Mouse (Mus musculus) embryonic facial prominence, embryonic 15.5 days (tissue): ENCODE measurements at regions not wholly inside any gene's neighbourhood (a gene's known extent, or its start where the extent isn't known, plus 50 kb on each side); places are given as distances from the start of the nearest gene placed in this dataset.

Experiments
- ATAC-seq: fragments of 200-750 bp; cut with Nextera tagmentation; 2 replicates; pipeline ENCODE4 v1.8.0; 2017; ENCODE audit warnings: low read depth, moderate TSS enrichment; ENCODE audit not compliant: insufficient number of reproducible peaks, low FRiP score, low TSS enrichment
- H3K27ac ChIP-seq: fragments of 300-500 bp; sonication (generic); replicated peaks from 2 replicates; pipeline ENCODE4 v1.5.1; 2015; ENCODE audit warnings: mild to moderate bottlenecking, inconsistent platforms
- H3K27me3 ChIP-seq: fragments of 300-500 bp; sonication (generic); 2 replicates; pipeline ENCODE4 v1.6.1; 2015; ENCODE audit warnings: inconsistent platforms
- H3K36me3 ChIP-seq: fragments of 300-500 bp; sonication (generic); 2 replicates; pipeline ENCODE4 v1.6.1; 2015; ENCODE audit warnings: mild to moderate bottlenecking, inconsistent platforms
- H3K4me1 ChIP-seq: fragments of 300-500 bp; sonication (generic); 2 replicates; pipeline ENCODE4 v1.6.1; 2015; ENCODE audit warnings: inconsistent platforms
- H3K4me2 ChIP-seq: fragments of 300-500 bp; sonication (generic); replicated peaks from 2 replicates; pipeline ENCODE4 v1.6.1; 2015; ENCODE audit warnings: mild to moderate bottlenecking, inconsistent platforms
- H3K4me3 ChIP-seq: fragments of 300-500 bp; sonication (generic); replicated peaks from 2 replicates; pipeline ENCODE4 v1.5.1; 2015; ENCODE audit warnings: mild to moderate bottlenecking, inconsistent platforms
- H3K9ac ChIP-seq: fragments of 300-500 bp; sonication (generic); 2 replicates; pipeline ENCODE4 v1.6.1; 2015; ENCODE audit warnings: inconsistent platforms
- H3K9me3 ChIP-seq: fragments of 300-500 bp; sonication (generic); replicated peaks from 2 replicates; pipeline ENCODE4 v1.6.1; 2016; ENCODE audit warnings: inconsistent platforms
- WGBS: fragments of 180-500 bp; shearing (Covaris S2); methylation state at CpG from one replicate; pipeline ENCODE4 v1.1.7; 2015; 5-methylcytosine and 5-hydroxymethylcytosine counted together

DNA sequence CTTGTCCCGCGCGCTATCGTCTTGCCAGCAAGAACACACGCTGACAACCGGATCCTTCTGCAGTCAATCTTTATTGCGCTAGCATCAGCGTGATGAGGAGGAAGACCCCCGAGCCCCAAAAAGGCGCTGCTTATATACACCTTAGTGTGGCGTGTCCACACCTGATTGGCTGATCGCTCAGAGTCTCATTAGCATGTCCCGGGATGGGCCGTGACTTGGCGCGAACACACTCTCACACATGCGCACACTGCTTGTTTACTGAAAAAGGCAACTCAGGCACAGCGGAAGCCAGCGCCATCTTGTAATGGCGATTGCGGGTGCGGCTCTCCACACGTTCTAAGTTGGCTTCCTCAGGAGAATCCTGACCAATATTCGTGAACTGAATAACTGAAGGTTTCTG, 111.5 kb downstream of the Tsen15 start:
- no peak overlapping the region for H3K4me3 ChIP-seq
- ATAC-seq, result no peak
- 95% methylated on average over 24 of the region's 24 CpGs for WGBS

DNA sequence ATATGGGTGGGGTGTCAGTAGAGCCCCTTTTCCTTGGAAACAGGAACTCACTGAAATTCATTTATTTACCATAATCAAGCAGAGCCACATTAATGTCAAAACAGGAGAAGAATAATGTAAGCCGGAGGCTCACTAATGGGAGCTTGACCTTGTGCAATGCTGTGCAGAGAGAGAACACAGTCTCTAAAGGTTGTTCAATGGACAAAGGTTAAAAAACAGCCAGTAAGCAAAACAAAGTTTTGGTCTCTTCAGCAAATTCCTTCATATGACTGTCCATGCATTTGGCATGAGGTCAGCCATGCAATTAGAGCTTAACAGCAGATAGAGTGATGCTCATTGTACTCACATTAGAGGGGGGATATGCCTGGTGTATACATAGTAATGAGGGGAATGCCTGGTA, 113.1 kb downstream of the Tsen15 start:
- Histone ChIP-seq H3K27me3 (no peaks in the 10 kb centered on the region), H3K9me3 (no peaks in the 10 kb centered on the region), H3K4me3 (no peak overlapping the region), H3K4me2 (no peak overlapping the region), H3K27ac (no peak overlapping the region), H3K36me3 (no peaks in the 10 kb centered on the region), H3K9ac (no peak overlapping the region), H3K4me1 (no peaks in the 10 kb centered on the region)
- no peak for ATAC-seq
- WGBS, result 81% methylated on average over 1 of the region's 1 CpGs

More for the DNA sequence above, 111.5 kb downstream of the Tsen15 start:
- Histone ChIP-seq H3K4me2 (no peak overlapping the region), H3K9me3 (0 out of 2 replicates have a peak, but pooled peaks cover 1% of the 10 kb centered on the region), H3K27me3 (no peaks in the 10 kb centered on the region), H3K9ac (no peak overlapping the region), H3K36me3 (no peaks in the 10 kb centered on the region), H3K4me1 (no peaks in the 10 kb centered on the region), H3K27ac (no peak overlapping the region)

DNA sequence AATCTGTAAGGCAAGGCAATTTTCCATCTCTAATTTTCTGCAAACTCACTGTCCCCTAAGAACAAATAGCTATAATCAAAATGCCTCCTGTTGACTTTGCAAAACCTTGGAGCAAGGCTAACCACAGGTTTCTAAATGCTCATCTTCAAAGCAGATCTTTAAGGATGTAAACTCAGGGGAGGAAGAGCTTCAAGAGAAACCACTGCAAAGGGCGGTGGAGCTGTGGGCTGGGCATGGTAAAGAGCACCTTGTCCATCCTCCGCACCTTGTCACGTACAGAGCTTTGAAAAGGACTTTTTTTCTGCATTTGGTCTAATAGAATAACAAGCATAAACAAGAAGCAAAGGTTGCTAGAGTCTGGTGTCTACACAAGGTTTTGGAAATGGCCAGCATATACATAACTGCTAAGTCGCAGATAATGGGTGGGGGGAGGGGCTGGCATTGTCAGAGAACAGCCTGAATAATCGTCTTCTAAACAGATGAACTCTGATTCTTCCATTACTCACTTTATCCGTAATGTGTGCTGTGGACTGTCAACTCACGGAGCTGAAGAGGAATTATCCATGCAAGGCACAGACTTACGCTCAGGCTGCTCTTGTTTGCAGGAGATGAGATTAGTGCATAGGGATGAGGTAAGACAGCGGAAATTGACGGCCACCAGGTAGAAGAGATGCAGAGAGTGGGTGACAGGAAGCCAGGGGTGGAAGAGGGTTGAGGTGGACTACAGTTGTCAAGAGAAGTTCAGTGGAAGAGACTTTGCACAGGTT, 116.4 kb downstream of the Tsen15 start:
- Histone ChIP-seq H3K9ac (no peak overlapping the region), H3K4me1 (no peaks in the 10 kb centered on the region), H3K9me3 (no peaks in the 10 kb centered on the region), H3K27me3 (no peaks in the 10 kb centered on the region), H3K4me2 (no peak overlapping the region), H3K27ac (no peak overlapping the region), H3K4me3 (no peak overlapping the region), H3K36me3 (no peaks in the 10 kb centered on the region)
- WGBS, result 64% methylated on average over 10 of the region's 10 CpGs
- no peak for ATAC-seq

GRCm38 (mm10) chr1:152266390-152266789, 120.1 kb downstream of the Tsen15 start:
- Histone ChIP-seq H3K27me3 (no peaks in the 10 kb centered on the region), H3K9me3 (no peaks in the 10 kb centered on the region), H3K4me3 (no peak overlapping the region), H3K9ac (no peak overlapping the region), H3K4me2 (no peak overlapping the region), H3K36me3 (no peaks in the 10 kb centered on the region), H3K4me1 (no peaks in the 10 kb centered on the region), H3K27ac (no peak overlapping the region)
- no peak for ATAC-seq

DNA sequence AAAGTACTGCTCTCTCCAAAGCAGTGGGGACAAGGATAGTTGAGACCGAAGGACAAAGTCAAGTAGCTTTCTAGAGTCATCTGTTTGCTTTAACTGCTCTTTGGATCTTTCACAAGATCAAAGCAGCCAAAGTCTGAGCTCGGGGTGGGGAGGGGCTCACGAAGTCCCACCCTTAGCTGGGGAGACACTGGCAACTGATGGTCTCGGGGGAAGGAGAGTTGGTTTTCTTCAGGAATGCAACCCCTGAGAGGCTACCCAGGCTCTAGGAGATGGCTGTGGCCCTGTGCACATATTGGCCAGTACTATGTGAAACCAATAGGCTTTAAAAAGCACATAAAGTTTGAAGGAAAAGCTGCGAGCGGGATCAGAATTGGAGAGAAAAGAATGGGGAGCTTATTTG, 121.5 kb downstream of the Tsen15 start:
- no peaks in the 10 kb centered on the region for H3K9me3 ChIP-seq
- no peak overlapping the region for H3K9ac ChIP-seq
- no peak overlapping the region for H3K27ac ChIP-seq
- H3K27me3 ChIP-seq, result no peaks in the 10 kb centered on the region
- no peak overlapping the region for H3K4me3 ChIP-seq
- no peaks in the 10 kb centered on the region for H3K36me3 ChIP-seq
- WGBS, result 75% methylated on average over 6 of the region's 6 CpGs
- H3K4me2 ChIP-seq, result no peak overlapping the region
- no peak for ATAC-seq
- no peaks in the 10 kb centered on the region for H3K4me1 ChIP-seq

GRCm38 (mm10) chr1:152261472-152261871, 125.0 kb downstream of the Tsen15 start:
- no peak overlapping the region for H3K4me3 ChIP-seq
- no peaks in the 10 kb centered on the region for H3K9me3 ChIP-seq
- H3K9ac ChIP-seq, result no peak overlapping the region
- no peak for ATAC-seq
- WGBS, result 53% methylated on average over 4 of the region's 4 CpGs
- no peaks in the 10 kb centered on the region for H3K36me3 ChIP-seq
- no peak overlapping the region for H3K27ac ChIP-seq
- no peaks in the 10 kb centered on the region for H3K4me1 ChIP-seq
- H3K27me3 ChIP-seq, result no peaks in the 10 kb centered on the region
- H3K4me2 ChIP-seq, result no peak overlapping the region

- no peak for ATAC-seq
- no peaks in the 10 kb centered on the region for H3K36me3 ChIP-seq
- WGBS, result 80% methylated on average over 1 of the region's 1 CpGs
- H3K9ac ChIP-seq, result no peak overlapping the region
- no peak overlapping the region for H3K27ac ChIP-seq
- no peaks in the 10 kb centered on the region for H3K27me3 ChIP-seq
- H3K4me1 ChIP-seq, result no peaks in the 10 kb centered on the region
- H3K4me2 ChIP-seq, result no peak overlapping the region
- H3K4me3 ChIP-seq, result no peak overlapping the region
- no peaks in the 10 kb centered on the region for H3K9me3 ChIP-seq
Measured at GRCm38 (mm10) chr1:152260950-152261349, 125.5 kb downstream of the Tsen15 start.

DNA sequence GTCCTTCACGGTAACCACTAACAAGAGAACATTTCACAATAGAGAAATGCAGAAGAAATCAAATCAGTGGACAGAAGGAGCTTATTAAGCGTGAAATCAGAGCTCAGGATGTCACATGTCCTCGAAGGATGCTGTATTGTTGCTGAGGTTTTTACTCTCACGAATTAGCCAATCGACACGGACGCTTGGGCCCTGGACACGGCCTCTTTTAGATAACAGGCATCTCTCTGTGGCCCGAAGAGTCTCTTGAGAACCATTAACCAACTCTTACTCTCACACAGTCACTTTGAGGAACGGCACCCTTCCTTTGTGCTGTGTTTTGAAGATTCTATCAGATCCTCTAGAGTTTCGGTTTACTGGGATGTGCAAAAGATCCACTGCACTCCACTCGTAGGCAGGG, 128.2 kb downstream of the Tsen15 start:
- Histone ChIP-seq H3K4me2 (no peak overlapping the region), H3K27ac (no peak overlapping the region), H3K36me3 (no peaks in the 10 kb centered on the region), H3K4me1 (no peaks in the 10 kb centered on the region), H3K27me3 (no peaks in the 10 kb centered on the region), H3K4me3 (no peak overlapping the region), H3K9me3 (no peaks in the 10 kb centered on the region), H3K9ac (no peak overlapping the region)
- 55% methylated on average over 12 of the region's 12 CpGs for WGBS
- ATAC-seq, result no peak

GRCm38 (mm10) chr1:152253906-152254305, 132.6 kb downstream of the Tsen15 start:
- no peaks in the 10 kb centered on the region for H3K9me3 ChIP-seq
- H3K36me3 ChIP-seq, result no peaks in the 10 kb centered on the region
- H3K9ac ChIP-seq, result no peak overlapping the region
- H3K4me2 ChIP-seq, result no peak overlapping the region
- H3K27ac ChIP-seq, result no peak overlapping the region
- no peak for ATAC-seq
- no peaks in the 10 kb centered on the region for H3K27me3 ChIP-seq
- H3K4me1 ChIP-seq, result no peaks in the 10 kb centered on the region
- 75% methylated on average over 4 of the region's 4 CpGs for WGBS
- no peak overlapping the region for H3K4me3 ChIP-seq

DNA sequence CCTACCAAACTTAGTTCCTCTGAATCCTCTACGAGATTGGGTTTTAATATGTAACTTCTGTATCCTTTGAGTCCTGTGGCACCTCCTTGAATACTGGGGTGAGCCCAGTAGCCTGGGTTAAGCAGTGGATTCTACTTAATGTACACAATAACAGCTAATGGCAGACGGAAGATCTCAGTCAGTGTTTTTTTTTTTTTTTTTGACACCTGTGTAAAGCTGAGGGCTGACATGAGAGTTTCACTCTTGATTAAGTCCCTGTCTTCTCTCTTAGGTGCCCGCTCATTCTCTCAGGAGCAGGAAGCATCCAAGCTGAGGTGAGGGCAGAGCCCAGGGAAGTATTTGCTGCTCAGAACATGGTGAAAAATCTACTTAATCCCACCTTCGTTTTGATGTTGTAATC, 133.0 kb downstream of the Tsen15 start:
- no peaks in the 10 kb centered on the region for H3K4me1 ChIP-seq
- no peak for ATAC-seq
- no peaks in the 10 kb centered on the region for H3K36me3 ChIP-seq
- H3K4me2 ChIP-seq, result no peak overlapping the region
- no peak overlapping the region for H3K9ac ChIP-seq
- 73% methylated on average over 4 of the region's 4 CpGs for WGBS
- H3K27ac ChIP-seq, result no peak overlapping the region
- H3K9me3 ChIP-seq, result no peaks in the 10 kb centered on the region
- H3K4me3 ChIP-seq, result no peak overlapping the region
- H3K27me3 ChIP-seq, result no peaks in the 10 kb centered on the region

GRCm38 (mm10) chr1:152252658-152253267, 133.7 kb downstream of the Tsen15 start:
- Histone ChIP-seq H3K4me2 (no peak overlapping the region), H3K27me3 (no peaks in the 10 kb centered on the region), H3K4me3 (no peak overlapping the region), H3K27ac (no peak overlapping the region), H3K9ac (no peak overlapping the region), H3K36me3 (no peaks in the 10 kb centered on the region), H3K4me1 (no peaks in the 10 kb centered on the region), H3K9me3 (no peaks in the 10 kb centered on the region)
- ATAC-seq, result no peak
- WGBS, result 76% methylated on average over 9 of the region's 9 CpGs

DNA sequence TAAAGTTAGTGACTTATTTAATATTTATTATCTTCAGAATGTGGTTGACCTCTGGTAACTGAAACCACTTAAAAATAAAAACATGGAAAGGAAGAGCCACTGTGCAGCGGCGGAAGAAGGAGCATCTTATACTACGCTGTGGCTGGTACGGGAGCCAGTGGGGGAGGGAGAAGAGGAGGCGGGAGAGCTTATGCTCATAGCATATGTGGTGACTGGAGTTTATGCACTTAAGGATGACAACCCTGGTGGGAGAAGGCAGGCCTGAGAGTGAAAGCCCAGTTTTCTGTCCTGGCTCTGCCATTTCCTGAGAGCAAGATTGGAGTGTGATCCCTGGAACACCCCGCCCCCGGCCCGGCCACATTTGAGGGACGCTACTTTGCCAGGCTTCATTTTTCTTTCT, 145.5 kb downstream of the Tsen15 start:
- no peak overlapping the region for H3K4me2 ChIP-seq
- no peak overlapping the region for H3K4me3 ChIP-seq
- no peaks in the 10 kb centered on the region for H3K4me1 ChIP-seq
- H3K9me3 ChIP-seq, result no peaks in the 10 kb centered on the region
- no peak overlapping the region for H3K9ac ChIP-seq
- 89% methylated on average over 9 of the region's 9 CpGs for WGBS
- H3K36me3 ChIP-seq, result no peaks in the 10 kb centered on the region
- H3K27ac ChIP-seq, result no peak overlapping the region
- ATAC-seq, result no peak
- H3K27me3 ChIP-seq, result no peaks in the 10 kb centered on the region
